Mouse (Mus musculus) heart, adult 2 months (tissue): ENCODE results near the gene Gpr3.

Source experiments
- CTCF ChIP-seq: fragments of 200-600 bp; IDR thresholded peaks from 2 replicates; pipeline ENCODE4 v1.8.1; 2022; ENCODE audit warnings: antibody characterized with exemption, mild to moderate bottlenecking, moderate library complexity
- EP300 ChIP-seq: fragments of 200-500 bp; IDR thresholded peaks from 2 replicates; pipeline ENCODE4 v1.6.1; 2011; ENCODE audit warnings: low read depth, low read length, control low read depth; ENCODE audit not compliant: insufficient read depth
- POLR2A ChIP-seq: fragments of 200-500 bp; IDR thresholded peaks from 2 replicates; pipeline ENCODE4 v1.6.1; 2011; ENCODE audit warnings: mild to moderate bottlenecking, low read depth, low read length, control low read depth; ENCODE audit not compliant: insufficient read depth

GRCm38 (mm10) chr4:133229582-133229981 is 17.2 kb upstream of the Gpr3 start:
- no peak for TF ChIP-seq EP300
- no peak for TF ChIP-seq CTCF
- TF ChIP-seq POLR2A, result no peak
